ENCODE assay signal across 30 mouse cellular contexts in genomic region chr9:122494691-122495090, GRCm38 (mm10).
"Had no signal": no experiment of that assay in that cellular context is flagged by ENCODE, and none has a peak within 500 bp of the region (broad histone marks: within the 10 kb centered on the region; RNA-seq: fewer than 3 reads in every experiment).

No protein-coding gene starts in this region.

- H3K9me3 ChIP-seq: limb, embryonic 10.5 days; limb, embryonic 12.5 days; limb, embryonic 13.5 days; limb, embryonic 15.5 days; liver, embryonic 12.5 days; liver, embryonic 13.5 days; liver, embryonic 15.5 days; lung, embryonic 15.5 days; midbrain, embryonic 10.5 days; midbrain, embryonic 12.5 days; midbrain, embryonic 13.5 days; midbrain, embryonic 15.5 days; neural tube, embryonic 12.5 days had no signal

- H3K4me2 ChIP-seq: limb, embryonic 12.5 days; limb, embryonic 13.5 days; limb, embryonic 15.5 days; liver, embryonic 11.5 days; liver, embryonic 12.5 days; liver, embryonic 13.5 days; liver, embryonic 15.5 days; lung, embryonic 14.5 days; lung, embryonic 15.5 days; midbrain, embryonic 12.5 days; midbrain, embryonic 13.5 days; midbrain, embryonic 15.5 days; neural tube, embryonic 12.5 days had no signal

- DNase-seq: left cerebral cortex, postnatal 4 days; liver; liver, embryonic 13.5 days; liver, postnatal 0 days; lung, adult 18-20 months; lung, adult 2 months; lung, embryonic 14.5 days; lung, postnatal 10 days; lung, postnatal 14 days; lung, postnatal 36 days; lung, postnatal 4 days had no signal

- H3K4me3 ChIP-seq: limb, embryonic 10.5 days; limb, embryonic 12.5 days; limb, embryonic 13.5 days; limb, embryonic 15.5 days; liver, embryonic 12.5 days; liver, embryonic 13.5 days; liver, embryonic 15.5 days; lung, embryonic 15.5 days; megakaryocyte, embryonic 14.5 days; midbrain, embryonic 10.5 days; midbrain, embryonic 12.5 days; midbrain, embryonic 13.5 days; midbrain, embryonic 15.5 days; myocyte; neural tube, embryonic 12.5 days had no signal

- ATAC-seq: liver, embryonic 12.5 days; liver, postnatal 0 days; lung, postnatal 0 days; midbrain, embryonic 13.5 days; midbrain, embryonic 15.5 days; midbrain, embryonic 16.5 days had no signal

- H3K4me1 ChIP-seq: limb, embryonic 12.5 days; liver, embryonic 12.5 days; liver, embryonic 13.5 days; liver, embryonic 15.5 days; lung, embryonic 15.5 days; megakaryocyte, embryonic 14.5 days; midbrain, embryonic 10.5 days; midbrain, embryonic 12.5 days; midbrain, embryonic 13.5 days; midbrain, embryonic 15.5 days; neural tube, embryonic 12.5 days had no signal

- H3K27me3 ChIP-seq: limb, embryonic 12.5 days; limb, embryonic 13.5 days; limb, embryonic 15.5 days; liver, embryonic 12.5 days; liver, embryonic 13.5 days; liver, embryonic 15.5 days; lung, embryonic 15.5 days; midbrain, embryonic 12.5 days; midbrain, embryonic 13.5 days; midbrain, embryonic 15.5 days; neural tube, embryonic 12.5 days had no signal

- H3K9ac ChIP-seq: limb, embryonic 12.5 days; limb, embryonic 13.5 days; limb, embryonic 15.5 days; liver, embryonic 12.5 days; liver, embryonic 13.5 days; liver, embryonic 14.5 days; liver, embryonic 15.5 days; liver, postnatal 0 days; lung, embryonic 14.5 days; lung, embryonic 15.5 days; midbrain, embryonic 12.5 days; midbrain, embryonic 13.5 days; midbrain, embryonic 15.5 days; neural tube, embryonic 12.5 days had no signal

- H3K27ac ChIP-seq: limb, embryonic 10.5 days; limb, embryonic 12.5 days; limb, embryonic 13.5 days; limb, embryonic 15.5 days; liver, embryonic 12.5 days; liver, embryonic 13.5 days; liver, embryonic 14.5 days; liver, embryonic 15.5 days; lung, embryonic 15.5 days; macrophage; midbrain, embryonic 10.5 days; midbrain, embryonic 12.5 days; midbrain, embryonic 13.5 days; midbrain, embryonic 15.5 days; neural tube, embryonic 12.5 days had no signal

- H3K36me3 ChIP-seq: limb, embryonic 10.5 days; limb, embryonic 12.5 days; limb, embryonic 13.5 days; limb, embryonic 15.5 days; liver, embryonic 12.5 days; liver, embryonic 13.5 days; liver, embryonic 15.5 days; lung, embryonic 15.5 days; midbrain, embryonic 10.5 days; midbrain, embryonic 12.5 days; midbrain, embryonic 13.5 days; midbrain, embryonic 15.5 days; neural tube, embryonic 12.5 days had no signal
